Mouse (Mus musculus): Measurements from ENCODE around the gene Gm29133. TPM values are rescaled to one million over a fixed set of nuclear protein-coding genes. Genes with fewer than 3 reads are reported as not detected.
A peak's percentile ranks its signal among the peaks of the same experiment; 100 is the strongest.

The Gm29133 gene
- polyA plus RNA-seq, 1 experiment from 2014 or later: not detected

GRCm38 (mm10) chr3:75823934-75824333 lies 75.9 kb downstream of the Gm29133 start:
- Histone ChIP-seq H3K9ac (no peak overlapping the region), H3K27me3 (no peaks in the 10 kb centered on the region), H3K27ac (no peak overlapping the region), H3K4me3 (no peak overlapping the region), H3K9me3 (no peaks in the 10 kb centered on the region), H3K4me2 (replicated peaks) (no peak overlapping the region), H3K4me1 (no peaks in the 10 kb centered on the region), H3K36me3 (no peaks in the 10 kb centered on the region)
- WGBS: 92% methylated on average over 1 of the region's 1 CpGs
- ATAC-seq (ENCODE audit: low FRiP score, low read depth): no peak

DNA sequence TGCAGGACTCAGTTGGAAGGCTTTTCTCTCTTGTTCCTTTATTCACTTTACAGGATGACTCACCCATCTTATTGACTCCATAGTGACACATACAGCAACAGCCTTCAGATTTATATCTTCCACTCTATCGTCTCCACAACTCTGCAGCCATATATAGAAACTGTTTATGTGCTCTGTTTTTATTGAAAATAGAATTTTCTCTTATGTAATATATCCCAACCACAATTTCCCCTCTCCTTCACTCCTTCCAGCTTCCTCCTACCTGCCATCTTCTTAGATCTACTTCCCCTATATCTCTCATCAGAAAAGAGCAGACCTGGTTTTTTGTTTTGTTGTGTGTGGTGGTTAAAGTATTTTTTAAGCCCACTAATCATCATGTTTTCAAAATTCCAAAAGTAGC lies 76.5 kb downstream of the Gm29133 start:
- Histone ChIP-seq H3K36me3 (no peaks in the 10 kb centered on the region), H3K9ac (no peak overlapping the region), H3K27ac (no peak overlapping the region), H3K4me2 (replicated peaks) (no peak overlapping the region), H3K9me3 (no peaks in the 10 kb centered on the region), H3K27me3 (no peaks in the 10 kb centered on the region), H3K4me1 (no peaks in the 10 kb centered on the region), H3K4me3 (no peak overlapping the region)
- no peak for ATAC-seq (ENCODE audit: low FRiP score, low read depth)
- WGBS: 85% methylated on average over 1 of the region's 1 CpGs

DNA sequence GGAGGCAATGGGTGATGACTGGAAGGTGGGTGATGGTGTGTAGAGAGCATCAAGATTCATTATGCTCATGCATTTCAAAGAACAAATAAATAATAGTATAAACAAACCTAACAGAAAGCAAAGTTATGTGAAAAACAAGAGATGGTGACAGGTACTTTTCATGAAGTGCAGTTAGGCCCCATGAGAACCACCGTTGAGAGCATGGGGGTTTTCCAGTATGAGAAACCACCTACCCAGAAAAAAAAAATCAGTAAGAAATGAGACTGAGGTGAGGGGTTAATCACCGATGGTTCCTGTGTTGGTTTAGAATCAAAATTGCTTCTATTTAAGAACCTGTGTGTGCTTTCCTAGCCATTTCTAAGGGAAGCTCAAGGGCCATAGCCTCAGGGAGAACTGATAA lies 86.8 kb downstream of the Gm29133 start:
- Histone ChIP-seq H3K4me1 (no peaks in the 10 kb centered on the region), H3K4me2 (replicated peaks) (no peak overlapping the region), H3K9me3 (no peaks in the 10 kb centered on the region), H3K27ac (no peak overlapping the region), H3K4me3 (no peak overlapping the region), H3K36me3 (no peaks in the 10 kb centered on the region), H3K27me3 (no peaks in the 10 kb centered on the region), H3K9ac (no peak overlapping the region)
- ATAC-seq (ENCODE audit: low FRiP score, low read depth): no peak
- WGBS: 73% methylated on average over 2 of the region's 2 CpGs

DNA sequence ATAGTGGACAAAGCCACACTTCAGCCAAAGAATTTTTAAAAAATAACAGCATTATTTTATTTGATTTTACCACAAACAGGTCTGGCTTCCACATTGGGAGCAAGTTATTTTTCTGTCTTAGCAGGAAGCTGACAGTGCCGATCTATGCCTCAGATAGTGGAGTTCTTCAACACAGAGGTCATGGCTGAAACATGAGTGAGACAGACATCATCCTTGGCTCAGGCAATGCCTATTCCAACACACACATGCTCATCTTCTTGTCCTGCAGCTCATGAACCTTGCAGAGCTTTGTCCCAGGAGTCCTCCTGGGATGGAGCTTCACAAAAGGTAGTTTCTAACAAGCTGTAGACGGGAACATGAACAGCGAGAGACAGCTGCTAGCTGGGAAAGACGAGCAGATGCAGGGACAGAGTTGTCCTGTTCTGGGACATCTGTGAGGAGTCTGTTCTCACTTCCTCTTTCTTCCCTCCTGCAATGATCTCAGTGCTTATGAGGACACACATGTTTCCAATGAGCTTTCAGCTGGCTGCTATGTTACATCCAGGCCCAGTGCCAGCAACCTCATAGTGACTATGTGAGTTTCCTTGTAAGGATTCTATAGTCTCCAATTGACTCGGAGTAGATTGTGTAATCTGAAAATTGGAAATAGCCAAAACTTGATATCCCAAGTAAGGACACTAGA lies 87.4 kb downstream of the Gm29133 start:
- Histone ChIP-seq H3K4me2 (replicated peaks) (no peak overlapping the region), H3K4me1 (no peaks in the 10 kb centered on the region), H3K4me3 (no peak overlapping the region), H3K27ac (no peak overlapping the region), H3K36me3 (no peaks in the 10 kb centered on the region), H3K27me3 (no peaks in the 10 kb centered on the region), H3K9ac (no peak overlapping the region), H3K9me3 (no peaks in the 10 kb centered on the region)
- WGBS: 61% methylated on average over 5 of the region's 5 CpGs
- ATAC-seq (ENCODE audit: low FRiP score, low read depth): peak; percentile 69; the same call in 1 of the 2 replicates

Other genes with a start within 250 kb of the Gm29133 start
- 83.0 and 91.7 TPM in 2 replicates for gene Pdcd10, start 191.3 kb upstream of the Gm29133 start, polyA plus RNA-seq (2015; fragmentation: Nextera tagmentation; extraction: Ambion mirVana)
- gene Serpini1, start 190.7 kb upstream of the Gm29133 start, polyA plus RNA-seq (2015; fragmentation: Nextera tagmentation; extraction: Ambion mirVana): 6.8 and 8.6 TPM in 2 replicates
- gene Golim4, start 208.8 kb downstream of the Gm29133 start, polyA plus RNA-seq (2015; fragmentation: Nextera tagmentation; extraction: Ambion mirVana): 52.9 and 55.2 TPM in 2 replicates